Mouse (Mus musculus): ENCODE data around the gene Ascc1.

- TF ChIP-seq CTCF (IDR thresholded peaks at IDR 0.05; ENCODE audit: control insufficient read depth, insufficient read depth, insufficient replicate concordance, low read depth, low read length) (no peak), POLR2A (IDR thresholded peaks at IDR 0.05; ENCODE audit: control insufficient read depth, low read depth, low read length) (no peak)
Measured at GRCm38 (mm10) chr10:60016223-60016622, 13.6 kb downstream of the Ascc1 start.

Measured in testis, adult 2 months (tissue).